Mouse (Mus musculus): ENCODE measurements around the gene Trim25.

DNA sequence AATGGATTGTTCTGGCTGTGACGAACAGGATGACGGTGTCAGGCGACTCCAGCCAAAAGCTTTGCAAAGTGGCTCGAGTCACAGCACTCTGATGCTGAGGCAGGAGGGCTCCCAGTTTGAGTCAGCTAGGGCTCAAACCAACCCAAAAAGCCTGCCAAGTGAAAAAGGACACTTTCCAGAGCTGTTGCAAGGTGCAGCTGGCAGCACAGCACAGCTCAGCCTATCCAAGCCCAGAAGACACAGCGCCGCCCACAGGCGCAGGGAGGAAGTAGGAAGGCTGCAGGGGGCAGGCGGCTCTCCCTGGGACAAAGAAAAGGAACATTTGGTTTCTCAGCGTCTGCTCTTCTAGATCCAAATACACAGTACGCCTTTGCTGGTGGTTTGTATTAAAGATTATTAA is 12.6 kb upstream of the Trim25 start:
- TF ChIP-seq CTCF (IDR thresholded peaks at IDR 0.05; ENCODE audit: borderline replicate concordance, control insufficient read depth, extremely low read depth, insufficient read depth, low read length, poor library complexity) (no peak), POLR2A (IDR thresholded peaks at IDR 0.05; ENCODE audit: control insufficient read depth, extremely low read depth, insufficient read depth, low read length, poor library complexity) (no peak)
